Mouse (Mus musculus) cerebellum, adult 9-11 months (tissue): ENCODE measurements at regions not wholly inside any gene's neighbourhood (a gene's known extent, or its start where the extent isn't known, plus 50 kb on each side); places are given as distances from the start of the nearest gene placed in this dataset.

Experiments
- DNase-seq: peaks from one replicate; pipeline ENCODE4 v3.0.0; 2022

DNA sequence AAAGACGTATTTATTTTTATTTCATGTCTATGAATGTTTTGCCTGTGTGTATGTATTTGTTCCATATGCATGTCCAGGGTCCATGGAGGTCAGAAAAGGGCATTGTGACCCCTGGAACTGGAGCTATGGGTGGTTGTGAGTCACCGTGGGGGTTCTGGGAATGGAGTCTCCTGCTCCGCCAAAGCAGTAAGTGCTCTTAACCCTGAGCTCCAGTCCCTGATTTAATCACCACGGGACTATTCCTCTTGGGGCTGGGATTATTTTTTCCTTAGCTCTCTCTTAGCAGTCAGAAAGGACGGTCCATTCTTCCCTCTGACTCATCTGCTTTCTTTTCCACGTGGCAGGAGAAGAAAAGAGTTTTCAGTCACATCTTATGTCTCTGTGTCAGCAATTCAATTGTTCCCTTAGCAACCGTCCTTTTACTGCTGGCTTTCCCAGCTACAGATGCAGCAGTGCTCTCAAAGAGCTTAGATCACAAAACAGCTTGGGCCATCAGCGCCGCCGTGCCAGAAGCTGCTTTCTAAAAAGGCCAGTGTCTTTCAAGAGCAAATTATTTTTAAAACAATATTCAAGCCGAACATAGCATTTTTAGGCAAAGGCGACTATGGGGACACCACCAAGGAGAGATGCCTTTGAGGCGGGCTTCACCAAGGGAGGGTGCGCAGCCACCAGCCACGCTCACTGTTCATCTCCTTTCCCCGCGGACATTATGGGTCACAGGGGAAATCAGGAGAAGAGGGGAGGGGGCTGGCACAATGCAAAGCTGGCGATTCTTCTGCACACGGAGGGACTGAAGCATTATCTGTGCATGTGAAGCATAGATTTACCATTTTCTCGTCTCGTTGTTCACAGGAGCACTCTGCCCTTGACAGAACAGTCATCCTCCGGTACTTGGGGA lies 110.8 kb downstream of the Map3k7 start:
- DNase-seq: no peak

GRCm38 (mm10) chr4:32076391-32076925 lies 112.6 kb downstream of the Map3k7 start:
- no peak for DNase-seq

- DNase-seq: no peak
Observed at GRCm38 (mm10) chr4:32083456-32083855, 119.6 kb downstream of the Map3k7 start.

DNA sequence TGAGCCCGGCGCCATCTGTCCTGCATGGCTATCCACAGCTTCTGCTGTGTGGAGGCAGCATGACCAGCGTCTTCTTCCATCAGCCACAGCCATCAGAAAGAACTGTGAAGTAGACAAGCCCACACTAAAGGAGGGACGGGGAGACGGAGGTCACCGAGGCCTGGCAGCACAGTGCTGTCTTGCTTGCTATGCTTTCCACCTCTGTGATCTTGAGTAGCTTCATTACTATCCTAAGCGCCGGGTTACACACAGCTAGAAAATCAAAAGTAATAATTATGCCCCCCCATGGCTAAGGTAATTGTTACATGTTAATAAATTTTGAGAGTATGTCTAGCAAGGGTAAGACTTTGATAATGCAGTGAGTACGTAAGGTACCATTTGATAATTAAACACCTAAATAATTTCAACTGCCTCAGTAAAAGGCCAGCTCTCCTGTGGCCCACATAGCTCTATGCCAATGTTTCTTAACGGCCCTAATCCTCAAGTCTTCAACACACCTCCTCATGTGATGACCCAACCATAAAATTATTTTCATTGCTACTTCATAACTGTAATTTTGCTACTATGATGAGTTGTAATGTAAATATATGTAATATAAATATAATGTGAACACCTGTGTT lies 120.5 kb downstream of the Map3k7 start:
- no peak for DNase-seq

DNA sequence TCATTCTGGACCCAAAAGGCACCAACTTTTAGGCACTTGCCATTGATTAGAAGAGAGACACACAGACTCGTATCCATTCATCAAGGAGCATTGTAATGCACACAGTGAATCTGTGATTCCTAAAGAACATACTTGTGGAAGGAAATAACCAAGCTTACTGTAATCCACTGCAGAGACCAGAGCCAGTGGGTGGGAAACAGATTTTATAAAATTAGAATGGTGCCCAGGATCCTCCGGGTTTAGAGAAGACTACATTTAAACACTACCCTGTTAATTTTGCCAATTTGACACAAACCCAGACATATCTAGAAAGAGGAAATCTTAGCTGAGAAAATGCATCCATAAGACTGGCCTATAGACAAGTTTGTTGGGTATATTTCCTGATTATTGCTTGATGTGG lies 121.1 kb downstream of the Map3k7 start:
- no peak for DNase-seq

GRCm38 (mm10) chr4:32091086-32091485 lies 127.2 kb downstream of the Map3k7 start:
- DNase-seq: no peak

DNA sequence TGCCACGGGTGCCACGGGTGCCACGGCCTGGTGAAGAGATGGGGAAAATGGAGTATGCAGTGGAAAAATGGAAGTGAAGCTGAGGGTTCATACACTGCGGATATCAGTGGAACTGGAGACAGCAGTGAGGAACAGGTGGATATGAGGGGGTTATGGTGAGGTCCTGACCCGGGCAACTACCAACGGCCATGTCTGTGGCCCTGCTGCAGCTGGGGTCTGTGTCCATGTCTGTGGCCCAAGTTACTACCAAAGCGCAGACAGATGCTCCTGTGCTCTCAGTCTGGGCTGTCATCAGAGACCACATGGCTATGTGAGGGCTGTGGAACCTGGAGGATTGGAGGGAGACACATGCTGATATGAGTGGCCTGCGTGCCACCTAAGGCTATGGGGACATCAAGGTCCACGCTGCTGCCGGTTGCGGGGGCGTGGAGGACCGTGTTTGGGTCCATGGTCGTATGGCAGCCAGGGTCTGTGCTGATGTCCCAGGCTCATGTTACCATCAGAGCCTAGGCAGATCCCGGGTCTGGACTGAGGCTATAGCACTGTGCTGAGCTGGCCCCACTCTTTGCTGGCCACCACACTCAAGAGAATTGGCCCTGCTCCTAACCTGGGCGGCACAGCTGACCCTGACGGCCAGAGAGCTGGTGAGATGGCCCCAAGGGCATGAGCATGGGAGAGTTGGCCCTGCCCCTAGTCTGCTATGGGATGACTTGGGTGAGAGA lies 128.6 kb downstream of the Map3k7 start:
- DNase-seq: no peak

GRCm38 (mm10) chr4:32098233-32098632 lies 134.3 kb downstream of the Map3k7 start:
- no peak for DNase-seq

- no peak for DNase-seq
Observed at GRCm38 (mm10) chr4:32101002-32101401, 137.1 kb downstream of the Map3k7 start.

DNA sequence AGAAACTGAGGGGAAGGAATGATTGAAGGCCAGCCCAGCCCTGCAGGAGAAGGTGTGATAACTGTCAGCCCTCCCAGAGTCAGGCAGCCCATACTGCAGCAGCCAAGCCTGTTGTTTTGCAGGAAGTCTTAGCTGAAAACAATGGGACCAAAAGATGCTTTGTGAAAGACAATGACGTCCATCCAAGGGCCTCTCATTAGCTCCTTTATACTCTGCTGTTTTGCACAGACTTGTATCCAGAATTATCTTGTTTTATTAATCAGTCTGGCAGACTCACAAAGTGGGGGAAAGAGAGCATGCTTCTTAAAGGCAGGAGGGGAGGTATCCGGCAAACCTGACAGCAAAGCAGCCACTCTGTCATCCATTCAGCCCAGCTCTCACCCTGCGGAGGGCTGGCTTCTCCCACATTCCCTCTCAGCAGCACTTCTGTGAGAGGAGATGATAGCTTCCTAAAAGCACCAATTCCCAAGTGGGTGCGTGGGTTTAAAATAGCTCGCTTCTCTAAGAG lies 131.9 kb upstream of the Bach2 start:
- no peak for DNase-seq

DNA sequence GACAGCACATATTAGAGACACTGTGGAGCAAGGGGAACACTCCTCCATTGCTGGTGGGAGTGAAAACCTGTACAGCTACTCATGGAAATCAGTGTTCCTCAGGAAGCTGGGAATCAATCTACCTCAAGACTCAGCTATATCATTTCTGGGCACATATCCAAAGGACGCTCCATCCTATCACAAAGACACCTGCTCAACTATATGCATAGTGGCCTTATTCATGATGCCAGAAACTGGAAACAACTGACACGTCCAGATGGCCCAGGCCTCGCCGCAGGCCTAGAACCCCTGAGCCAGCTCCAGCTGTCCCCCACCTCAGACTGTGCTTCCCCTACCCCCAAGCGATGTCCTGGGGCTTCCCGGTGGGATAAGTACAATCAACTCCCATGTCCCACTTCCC lies 116.3 kb upstream of the Bach2 start:
- DNase-seq: peak; percentile 5

DNA sequence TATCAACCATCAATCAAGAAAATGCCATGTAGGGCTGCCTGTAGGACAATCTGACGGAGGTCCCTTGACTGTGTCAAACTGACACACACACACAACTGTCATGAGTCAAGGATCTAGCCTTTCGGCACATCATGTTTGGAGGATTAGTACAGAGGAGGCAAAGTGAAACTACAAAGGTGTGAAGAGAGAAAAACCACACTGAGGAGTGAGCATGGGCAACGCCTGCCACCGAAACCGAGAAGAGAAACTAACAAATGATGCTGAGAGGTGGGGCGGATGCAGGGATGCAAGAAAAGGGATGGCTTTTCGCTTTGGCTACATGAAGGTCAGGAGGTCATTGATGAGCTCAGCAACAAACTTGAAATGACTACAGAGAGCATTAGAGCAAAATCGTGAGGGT lies 111.8 kb upstream of the Bach2 start:
- DNase-seq: no peak

DNA sequence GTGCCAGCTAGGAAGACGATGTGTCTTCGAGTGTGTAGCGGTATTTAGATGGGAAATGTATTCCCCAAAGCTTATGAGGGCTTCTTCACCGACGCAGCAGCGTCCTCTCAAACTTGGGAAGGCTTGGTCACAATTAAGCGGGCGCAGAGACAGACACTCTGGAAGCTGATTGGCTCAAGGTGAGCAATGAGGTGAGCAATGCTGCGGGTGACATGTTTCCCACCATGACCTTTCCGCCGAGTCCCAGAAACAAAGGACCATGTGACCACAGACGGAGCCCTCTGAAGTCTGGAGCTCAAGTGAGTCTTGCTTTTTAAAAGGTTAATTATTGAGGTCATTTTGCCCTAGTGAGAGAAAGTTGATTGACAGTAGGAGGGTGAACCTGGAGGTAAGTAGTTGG lies 108.0 kb upstream of the Bach2 start:
- DNase-seq: no peak

GRCm38 (mm10) chr4:32131819-32132218 lies 106.8 kb upstream of the Bach2 start:
- no peak for DNase-seq

GRCm38 (mm10) chr4:32136151-32136550 lies 102.5 kb upstream of the Bach2 start:
- DNase-seq: no peak

- no peak for DNase-seq
Observed at GRCm38 (mm10) chr4:32137243-32137642, 101.4 kb upstream of the Bach2 start.

DNA sequence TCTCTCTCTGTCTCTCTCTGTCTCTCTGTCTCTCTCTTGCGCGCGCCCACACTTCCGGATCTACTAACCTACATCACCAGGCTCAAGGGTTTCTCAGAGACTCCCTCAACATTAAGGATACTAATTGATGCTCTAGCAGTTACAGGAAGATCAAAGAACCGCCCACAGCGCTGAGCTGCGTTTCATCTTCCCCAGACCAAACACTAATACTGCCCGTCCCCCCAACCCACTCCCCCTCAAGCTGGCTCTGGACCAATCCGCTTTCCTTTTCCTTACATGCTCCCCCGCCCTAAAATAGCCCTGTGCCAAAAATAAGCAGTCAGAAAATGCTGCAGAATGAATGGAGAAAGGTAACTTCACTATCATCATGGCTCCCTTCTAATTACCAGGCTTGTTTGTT lies 100.6 kb upstream of the Bach2 start:
- no peak for DNase-seq

- DNase-seq: no peak
Observed at GRCm38 (mm10) chr4:32139586-32139985, 99.0 kb upstream of the Bach2 start.

DNA sequence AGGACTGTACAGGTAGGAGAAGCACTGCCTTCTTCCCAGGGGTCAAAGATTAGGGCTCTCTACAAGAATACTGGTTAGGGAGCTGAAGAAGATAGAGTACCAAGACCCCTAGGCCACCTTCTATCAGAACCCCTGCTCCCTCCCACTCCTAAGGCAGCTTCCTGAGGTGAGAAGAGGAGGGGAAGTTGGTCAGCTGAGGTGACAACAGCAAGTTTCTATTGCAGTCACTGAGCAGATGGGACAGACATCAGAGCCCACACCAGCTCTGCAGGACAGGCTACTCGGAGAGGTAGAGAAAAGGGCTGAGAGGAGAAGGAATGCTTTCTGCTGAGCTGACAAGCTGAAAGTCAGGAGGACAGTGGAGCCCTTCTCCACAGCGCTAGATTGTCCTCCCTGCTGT lies 98.5 kb upstream of the Bach2 start:
- DNase-seq: no peak

DNA sequence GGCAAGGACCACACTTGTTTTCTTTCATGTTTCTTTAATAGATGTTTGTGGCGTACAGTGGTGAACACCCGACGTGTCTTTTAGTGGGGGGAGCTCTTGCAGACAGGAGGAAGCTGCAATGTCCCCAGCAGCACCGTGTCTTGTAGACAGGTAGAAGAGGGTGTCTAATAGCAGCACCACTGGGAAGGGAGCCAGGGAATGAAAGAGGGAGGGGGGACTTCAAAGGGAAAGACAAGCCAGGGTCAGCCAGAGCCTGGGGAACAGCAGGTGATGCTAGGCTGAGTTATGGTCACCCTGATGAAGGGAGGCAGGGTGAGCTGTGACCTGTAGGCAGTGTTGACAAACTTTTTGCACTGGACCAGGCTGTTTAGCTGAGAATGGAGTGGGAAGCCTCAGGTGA lies 96.4 kb upstream of the Bach2 start:
- no peak for DNase-seq

- DNase-seq: no peak
Observed at GRCm38 (mm10) chr4:32147146-32147545, 91.5 kb upstream of the Bach2 start.

DNA sequence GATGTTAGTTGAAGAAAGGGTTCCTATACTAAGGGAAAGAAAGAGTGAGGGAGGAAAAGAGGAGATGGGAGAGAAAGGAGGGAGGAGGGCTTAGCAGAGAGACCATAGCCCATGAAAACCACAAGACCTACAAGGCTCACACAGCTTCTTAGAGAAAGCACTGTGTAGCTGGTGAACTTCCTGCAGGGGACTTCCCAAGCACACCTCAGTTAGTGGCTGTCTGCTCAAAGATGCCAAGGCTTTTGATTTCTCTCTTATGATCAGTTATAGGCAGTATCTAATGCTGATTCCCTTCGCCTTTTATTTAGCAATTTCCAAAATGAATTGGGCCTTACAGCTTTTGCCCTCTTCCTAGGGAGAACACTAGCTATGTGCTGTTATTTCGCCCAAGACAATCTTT lies 90.0 kb upstream of the Bach2 start:
- no peak for DNase-seq

DNA sequence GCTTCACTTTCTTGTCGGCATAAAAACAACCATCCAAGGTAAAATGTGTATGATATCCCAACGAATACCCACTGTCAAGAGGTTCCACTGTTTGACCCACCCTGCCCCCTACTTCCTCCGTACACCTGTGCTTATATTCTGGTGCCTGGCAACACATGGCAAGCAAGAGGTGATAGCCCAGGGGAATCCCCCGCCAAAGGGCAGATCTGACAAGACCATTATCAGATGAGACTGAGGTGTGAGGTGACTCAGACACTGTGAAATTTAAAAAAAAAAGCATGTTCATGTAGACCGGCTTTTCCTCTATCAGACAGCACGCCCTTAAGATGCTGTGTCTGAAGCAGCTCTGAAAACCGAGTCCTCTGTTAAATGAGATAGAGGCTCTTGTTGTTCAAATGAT lies 89.4 kb upstream of the Bach2 start:
- no peak for DNase-seq
